Mouse (Mus musculus): ENCODE measurements around the gene Lrch1.
A peak's percentile ranks its signal among the peaks of the same experiment; 100 is the strongest.

Gene Lrch1

GRCm38 (mm10) chr14:74723541-74723940 is 224.1 kb downstream of the Lrch1 start:
- DNase-seq (ENCODE audit: low read depth, low spot score), result peak; percentile 36

DNA sequence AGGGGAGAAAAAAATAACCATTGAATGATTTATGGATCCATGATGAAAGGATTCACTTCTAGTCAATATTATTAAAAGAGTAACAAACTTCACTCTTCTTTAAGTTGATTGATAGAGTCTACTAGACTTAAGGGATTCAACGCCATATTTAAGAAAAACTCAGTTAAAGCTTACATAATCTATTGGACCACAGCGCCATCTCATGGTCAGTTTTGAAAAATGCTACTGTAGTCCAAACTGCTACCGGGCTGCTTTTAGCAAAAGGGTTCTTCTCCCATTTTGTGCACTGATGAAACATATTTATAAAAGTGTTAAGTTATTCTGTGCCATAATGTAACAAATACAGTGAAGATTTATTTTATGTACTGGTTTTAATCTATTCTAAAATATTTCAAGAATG is 238.6 kb downstream of the Lrch1 start:
- DNase-seq (ENCODE audit: low read depth, low spot score), result peak; percentile 64
